In genomic region chr17:35000717-35001451, GRCm38 (mm10) we compare ENCODE assay signal across 8 mouse cellular contexts. TPM values are rescaled to one million over a fixed set of nuclear protein-coding genes. Genes with fewer than 3 reads are reported as not detected.
DNase-seq lines count a peak whose midpoint lies in the region; ATAC-seq and TF ChIP-seq lines count a peak whose summit lies in the region.

Gene Vars, plus strand, starts transcription at chr17:35000987.

- H3K9ac ChIP-seq in hindbrain, postnatal 0 days (replicated peaks; ENCODE audit: low read length): peak within 1 kb of the TSS; percentile 70

- H3K36me3 ChIP-seq in hindbrain, postnatal 0 days (ENCODE audit: insufficient read depth, low read length): peaks cover 13% of the 10 kb centered on the region

- ATAC-seq in hindbrain, postnatal 0 days: peak; percentile 91

- H3K4me2 ChIP-seq in hindbrain, postnatal 0 days (ENCODE audit: low read depth, low read length): peak within 1 kb of the TSS; percentile 92

- under 1% methylated on average over 75 of the region's 83 CpGs for WGBS in hindbrain, postnatal 0 days

- peak; percentile 85 for DNase-seq in adipocyte (ENCODE audit: low spot score)
- peak; percentile 78 to 79 for DNase-seq in gastrocnemius, adult 8-10 months (ENCODE audit: low spot score in 2 of 2)
- DNase-seq in hindbrain, postnatal 0 days (ENCODE audit: low spot score): peak; percentile 90
- DNase-seq in left cerebral cortex, adult 18-20 months (ENCODE audit: low spot score in 2 of 2): peak; percentile 67 to 78
- peak; percentile 91 to 94 for DNase-seq in lung, postnatal 4 days
- DNase-seq in retina, postnatal 1 day: peak; percentile 95
- DNase-seq in urinary bladder, adult 2 months (ENCODE audit: low spot score): peak; percentile 91

- H3K27ac ChIP-seq in cortical plate, adult 2 months (ENCODE audit: insufficient read depth, low read length): peak within 1 kb of the TSS; percentile 100
- H3K27ac ChIP-seq in hindbrain, postnatal 0 days: peak within 1 kb of the TSS; percentile 96

- TF ChIP-seq POLR2A in cortical plate, adult 2 months (IDR thresholded peaks at IDR 0.05; ENCODE audit: extremely low read depth, insufficient read depth, low read length): peak; percentile 22; the same call in 1 of the 2 replicates

- H3K27me3 ChIP-seq in hindbrain, postnatal 0 days (ENCODE audit: insufficient read depth, low read length): no peaks in the 10 kb centered on the region

- H3K4me1 ChIP-seq in cortical plate, adult 2 months (ENCODE audit: control insufficient read depth, insufficient read depth, low read length): peaks cover 4% of the 10 kb centered on the region; the same call in 1 of the 2 replicates
- peaks cover 6% of the 10 kb centered on the region for H3K4me1 ChIP-seq in hindbrain, postnatal 0 days (ENCODE audit: insufficient read depth, low read length)

- H3K9me3 ChIP-seq in hindbrain, postnatal 0 days (ENCODE audit: low read length): no peaks in the 10 kb centered on the region

- TF ChIP-seq CTCF in cortical plate, adult 2 months (IDR thresholded peaks at IDR 0.05; ENCODE audit: extremely low read depth, insufficient read depth, low read length): no peak
- no peak for TF ChIP-seq CTCF in hindbrain, postnatal 0 days (IDR thresholded peaks at IDR 0.05; ENCODE audit: low read depth)

- H3K4me3 ChIP-seq in cortical plate, adult 2 months (ENCODE audit: insufficient read depth, low read length): peak within 1 kb of the TSS; percentile 94
- H3K4me3 ChIP-seq in hindbrain, postnatal 0 days (ENCODE audit: low read length): peak within 1 kb of the TSS; percentile 70

RNA-seq across cellular contexts. Expression of gene Vars, which starts in this region (rescaled TPM):
- polyA plus RNA-seq in cortical plate, adult 2 months (2012; rRNA removed): 43.7 and 46.6 TPM in 2 replicates
- total RNA-seq in gastrocnemius, adult 8-10 months (2022): 10 to 100 TPM; 37.3 to 42.8 (median 41.0) TPM
- total RNA-seq in hindbrain, postnatal 0 days (2014; rRNA removed): 128 TPM in 2 replicates
- 39.9 and 41.7 TPM in 2 replicates for polyA plus RNA-seq in hindbrain, postnatal 0 days (2015; fragmentation: Nextera tagmentation; extraction: Ambion mirVana)
- 10 to 100 TPM; 39.6 to 44.0 TPM for total RNA-seq in left cerebral cortex, adult 18-20 months (2021)
- polyA plus RNA-seq in urinary bladder, adult 2 months (2012; rRNA removed): 49.8 and 53.0 TPM in 2 replicates

Comparison
In these comparisons a context has a peak if more than half of its experiments do, and no peak if none do; other contexts are left out.
1. Peak in every context shown above with its lines: DNase-seq, ATAC-seq, H3K4me3 ChIP-seq and H3K27ac ChIP-seq.